ENCODE assay signal across 29 mouse cellular contexts in genomic region chrX:40814395-40814794, GRCm38 (mm10).
DNase-seq lines count a peak whose midpoint lies in the region; ATAC-seq and TF ChIP-seq lines count a peak whose summit lies in the region.
"Had no signal": no experiment of that assay in that cellular context is flagged by ENCODE, and none has a peak within 500 bp of the region (broad histone marks: within the 10 kb centered on the region; RNA-seq: fewer than 3 reads in every experiment).

No protein-coding gene starts in this region.

- ATAC-seq in midbrain, embryonic 15.5 days (replicated peaks): no peak
- no peak for ATAC-seq in heart, embryonic 11.5 days (replicated peaks; ENCODE audit: insufficient number of reproducible peaks, low FRiP score, low TSS enrichment)
- ATAC-seq: midbrain, embryonic 13.5 days had no signal

- H3K4me3 ChIP-seq in left cerebral cortex, adult 2 months: no peak overlapping the region
- no peak overlapping the region for H3K4me3 ChIP-seq in midbrain, embryonic 15.5 days
- H3K4me3 ChIP-seq in heart, embryonic 11.5 days (ENCODE audit: low read depth, low read length): no peak overlapping the region
- H3K4me3 ChIP-seq: embryonic facial prominence, embryonic 13.5 days; erythroblast, embryonic 14.5 days; forebrain, embryonic 12.5 days; heart, embryonic 10.5 days; hindbrain, embryonic 15.5 days; layer of hippocampus, adult 2 months; liver, embryonic 13.5 days; megakaryocyte, embryonic 14.5 days; midbrain, embryonic 13.5 days; neural tube, embryonic 12.5 days had no signal

- no peak overlapping the region for H3K27ac ChIP-seq in left cerebral cortex, adult 2 months
- H3K27ac ChIP-seq in midbrain, embryonic 15.5 days: no peak overlapping the region
- no peak overlapping the region for H3K27ac ChIP-seq in heart, embryonic 11.5 days (ENCODE audit: low read depth, low read length)
- H3K27ac ChIP-seq: embryonic facial prominence, embryonic 13.5 days; forebrain, embryonic 12.5 days; heart, embryonic 10.5 days; hindbrain, embryonic 15.5 days; kidney, postnatal 0 days; layer of hippocampus, adult 2 months; liver, embryonic 13.5 days; midbrain, embryonic 13.5 days; neural tube, embryonic 12.5 days had no signal

- no peaks in the 10 kb centered on the region for H3K4me1 ChIP-seq in midbrain, embryonic 15.5 days
- no peaks in the 10 kb centered on the region for H3K4me1 ChIP-seq in heart, embryonic 11.5 days (ENCODE audit: control insufficient read depth, insufficient read depth, low read length)
- H3K4me1 ChIP-seq: embryonic facial prominence, embryonic 13.5 days; forebrain, embryonic 12.5 days; heart, embryonic 10.5 days; hindbrain, embryonic 15.5 days; liver, embryonic 13.5 days; megakaryocyte, embryonic 14.5 days; midbrain, embryonic 13.5 days; neural tube, embryonic 12.5 days had no signal

- WGBS in midbrain, embryonic 15.5 days: 72% methylated on average over 1 of the region's 1 CpGs
- 66% methylated on average over 1 of the region's 1 CpGs for WGBS in heart, embryonic 11.5 days (ENCODE audit: insufficient replicate concordance)

- no peak for TF ChIP-seq CTCF in left cerebral cortex, adult 2 months (IDR thresholded peaks at IDR 0.05)

- H3K27me3 ChIP-seq in midbrain, embryonic 15.5 days (replicated peaks): no peaks in the 10 kb centered on the region
- H3K27me3 ChIP-seq in heart, embryonic 11.5 days (ENCODE audit: control insufficient read depth, insufficient read depth, low read length): no peaks in the 10 kb centered on the region
- H3K27me3 ChIP-seq: CH12.LX; embryonic facial prominence, embryonic 13.5 days; forebrain, embryonic 12.5 days; hindbrain, embryonic 15.5 days; liver, embryonic 13.5 days; megakaryocyte, embryonic 14.5 days; midbrain, embryonic 13.5 days; neural tube, embryonic 12.5 days had no signal

- peak; percentile 2 to 25 for DNase-seq in frontal cortex, postnatal 36 days (ENCODE audit: low spot score in 2 of 2)
- no peak for DNase-seq in frontal cortex, postnatal 10 days (ENCODE audit: low spot score in 2 of 2)
- DNase-seq in right cerebral cortex, adult 18-20 months: peak; percentile 17
- DNase-seq in right cerebral cortex, postnatal 25 days: no peak
- DNase-seq in left cerebral cortex, adult 2 months (ENCODE audit: extremely low spot score in 1 of 2, low spot score in 2 of 2): peak; percentile 10 to 13
- DNase-seq: adrenal gland, postnatal 14 days; B cell, adult 2 months; cerebellum, postnatal 36 days; embryo, embryonic 11 days; gastrocnemius, postnatal 10 days; kidney, adult 2 months; liver, embryonic 13.5 days; lung, adult 2 months; lung, postnatal 14 days; thymus, postnatal 14 days had no signal

- H3K36me3 ChIP-seq in midbrain, embryonic 15.5 days (replicated peaks): no peaks in the 10 kb centered on the region
- H3K36me3 ChIP-seq in heart, embryonic 11.5 days (ENCODE audit: control insufficient read depth, insufficient read depth, low read length): no peaks in the 10 kb centered on the region
- H3K36me3 ChIP-seq: embryonic facial prominence, embryonic 13.5 days; forebrain, embryonic 12.5 days; G1E; heart, embryonic 10.5 days; hindbrain, embryonic 15.5 days; liver, embryonic 13.5 days; midbrain, embryonic 13.5 days; neural tube, embryonic 12.5 days had no signal

- H3K9me3 ChIP-seq in midbrain, embryonic 15.5 days: no peaks in the 10 kb centered on the region
- H3K9me3 ChIP-seq in heart, embryonic 11.5 days (replicated peaks; ENCODE audit: control insufficient read depth, low read length): no peaks in the 10 kb centered on the region
- H3K9me3 ChIP-seq: embryonic facial prominence, embryonic 13.5 days; forebrain, embryonic 12.5 days; G1E; heart, embryonic 10.5 days; hindbrain, embryonic 15.5 days; liver, embryonic 13.5 days; megakaryocyte, embryonic 14.5 days; midbrain, embryonic 13.5 days; neural tube, embryonic 12.5 days had no signal

- no peak overlapping the region for H3K9ac ChIP-seq in midbrain, embryonic 15.5 days
- no peak overlapping the region for H3K9ac ChIP-seq in heart, embryonic 11.5 days (ENCODE audit: low read depth, low read length)
- H3K9ac ChIP-seq: embryonic facial prominence, embryonic 13.5 days; forebrain, embryonic 12.5 days; hindbrain, embryonic 15.5 days; liver, embryonic 13.5 days; midbrain, embryonic 13.5 days; neural tube, embryonic 12.5 days had no signal

- intact Hi-C loops in left cerebral cortex, adult 2 months (cut with DNase I): no loop called here

- H3K4me2 ChIP-seq in midbrain, embryonic 15.5 days: no peak overlapping the region
- H3K4me2 ChIP-seq in heart, embryonic 11.5 days: no peak overlapping the region
- H3K4me2 ChIP-seq: embryonic facial prominence, embryonic 13.5 days; forebrain, embryonic 12.5 days; hindbrain, embryonic 15.5 days; liver, embryonic 13.5 days; midbrain, embryonic 13.5 days; neural tube, embryonic 12.5 days had no signal

Comparison
In these comparisons a context has a peak if more than half of its experiments do, and no peak if none do; other contexts are left out.
1. DNase-seq: peak in frontal cortex, postnatal 36 days (2 of 2), right cerebral cortex, adult 18-20 months (single experiment) and left cerebral cortex, adult 2 months (2 of 2); none in frontal cortex, postnatal 10 days (0 of 2) and right cerebral cortex, postnatal 25 days (single experiment).